Mouse (Mus musculus): ENCODE data around the gene Olfr47.
"Not testable (repeated sequence)": the region's sequence is repeated elsewhere in the genome, so short reads cannot be mapped to it uniquely, and the experiment has no call there.

Gene Olfr47

GRCm38 (mm10) chr6:43231255-43231654 lies at the start of gene Olfr47:
Gene Olfr47, plus strand, starts transcription at chr6:43231529.
- not testable (repeated sequence) for DNase-seq (ENCODE audit: extremely low spot score)

GRCm38 (mm10) chr6:43190986-43191385 lies 40.3 kb upstream of the Olfr47 start:
- DNase-seq (ENCODE audit: extremely low spot score) = no peak

GRCm38 (mm10) chr6:43196781-43197180 lies 34.5 kb upstream of the Olfr47 start, which contains the start of gene Olfr435:
Gene Olfr435, plus strand, starts transcription at chr6:43197146.
- no peak for DNase-seq (ENCODE audit: extremely low spot score)

- no peak for DNase-seq (ENCODE audit: extremely low spot score)
Observed at GRCm38 (mm10) chr6:43198094-43198493, 33.2 kb upstream of the Olfr47 start.

GRCm38 (mm10) chr6:43202786-43203185 lies 28.5 kb upstream of the Olfr47 start:
- DNase-seq (ENCODE audit: extremely low spot score) = no peak

GRCm38 (mm10) chr6:43205355-43205754 lies 26.0 kb upstream of the Olfr47 start:
- no peak for DNase-seq (ENCODE audit: extremely low spot score)

GRCm38 (mm10) chr6:43212873-43213272 lies 18.5 kb upstream of the Olfr47 start, which contains the start of gene Olfr434:
Gene Olfr434, plus strand, starts transcription at chr6:43213021.
- not testable (repeated sequence) for DNase-seq (ENCODE audit: extremely low spot score)

GRCm38 (mm10) chr6:43242061-43242460 lies 10.7 kb downstream of the Olfr47 start:
- DNase-seq (ENCODE audit: extremely low spot score) = peak; percentile 22

- DNase-seq (ENCODE audit: extremely low spot score) = no peak
Observed at GRCm38 (mm10) chr6:43247396-43247795, 16.1 kb downstream of the Olfr47 start.

GRCm38 (mm10) chr6:43252994-43253393 lies 21.7 kb downstream of the Olfr47 start:
- DNase-seq (ENCODE audit: extremely low spot score) = no peak

- no peak for DNase-seq (ENCODE audit: extremely low spot score)
Observed at GRCm38 (mm10) chr6:43254193-43254926, 23.0 kb downstream of the Olfr47 start.

GRCm38 (mm10) chr6:43260756-43261155 lies 29.4 kb downstream of the Olfr47 start:
- no peak for DNase-seq (ENCODE audit: extremely low spot score)

- DNase-seq (ENCODE audit: extremely low spot score) = peak; percentile 50
Observed at GRCm38 (mm10) chr6:43265363-43266041, 34.2 kb downstream of the Olfr47 start, which contains the start of gene Arhgef5. Gene Arhgef5, plus strand, starts transcription at chr6:43265582.

GRCm38 (mm10) chr6:43266356-43266755 lies 35.0 kb downstream of the Olfr47 start:
- DNase-seq (ENCODE audit: extremely low spot score) = peak; percentile 49

- DNase-seq (ENCODE audit: extremely low spot score) = no peak
Observed at GRCm38 (mm10) chr6:43272597-43272996, 41.3 kb downstream of the Olfr47 start.

- no peak for DNase-seq (ENCODE audit: extremely low spot score)
Observed at GRCm38 (mm10) chr6:43274123-43274522, 42.8 kb downstream of the Olfr47 start.

- no peak for DNase-seq (ENCODE audit: extremely low spot score)
Observed at GRCm38 (mm10) chr6:43278247-43278646, 46.9 kb downstream of the Olfr47 start.

- no peak for DNase-seq (ENCODE audit: extremely low spot score)
Observed at GRCm38 (mm10) chr6:43280481-43280880, 49.2 kb downstream of the Olfr47 start.
